Mouse (Mus musculus) stomach, postnatal 0 days (tissue): ENCODE data around the gene Spin1.

Experiments
- CTCF ChIP-seq: IDR thresholded peaks from 2 replicates; pipeline ENCODE4 v1.5.1; 2016; ENCODE audit warnings: antibody characterized with exemption, low read depth, mild to moderate bottlenecking, moderate library complexity
- EP300 ChIP-seq: optimal IDR thresholded peaks from 2 replicates; pipeline ENCODE3; 2016; ENCODE audit warnings: antibody characterized with exemption

GRCm38 (mm10) chr13:51128417-51128816 lies 27.7 kb downstream of the Spin1 start:
- TF ChIP-seq EP300 (no peak), CTCF (no peak)
